Mouse (Mus musculus): ENCODE data around the gene Atp2a2.
"Not testable (repeated sequence)": the region's sequence is repeated elsewhere in the genome, so short reads cannot be mapped to it uniquely, and the experiment has no call there.

DNA sequence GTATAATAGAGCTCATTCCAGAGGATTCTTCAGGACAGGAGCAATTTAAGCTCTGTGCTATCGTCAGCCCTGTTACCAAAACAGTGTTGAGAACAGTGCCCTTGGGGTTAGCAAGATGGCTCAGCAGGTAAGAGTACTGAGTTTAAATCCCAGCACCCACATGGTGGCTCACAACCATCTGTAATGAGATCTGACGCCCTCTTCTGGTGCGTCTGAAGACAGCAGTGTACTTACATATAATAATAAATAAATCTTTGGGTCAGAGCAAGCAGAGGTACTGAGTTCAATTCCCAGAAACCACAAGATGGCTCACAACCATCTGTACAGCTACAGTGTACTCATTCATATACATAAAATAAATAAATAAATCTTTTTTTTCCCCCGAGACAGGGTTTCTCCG lies 15.8 kb downstream of the Atp2a2 start:
- TF ChIP-seq CTCF (IDR thresholded peaks at IDR 0.05; ENCODE audit: low read depth, low read length); POLR2A (IDR thresholded peaks at IDR 0.05; ENCODE audit: extremely low read depth, insufficient read depth, low read length): not testable (repeated sequence)

Data from liver, adult 2 months (tissue).